Mouse (Mus musculus) liver, postnatal 0 days (tissue): ENCODE results near the gene Rftn1. TPM values are rescaled to one million over a fixed set of nuclear protein-coding genes. Genes with fewer than 3 reads are reported as not detected.

Source experiments
- ATAC-seq: fragments of 200-750 bp; cut with Nextera tagmentation; 2 replicates; pipeline ENCODE4 v1.8.0; 2017; ENCODE audit warnings: mild to moderate bottlenecking, moderate library complexity
- DNase-seq: peaks from one replicate; pipeline ENCODE4 v3.0.0-alpha.2; 2016
- H3K27ac ChIP-seq: fragments of 300-500 bp; sonication (generic); 2 replicates; pipeline ENCODE4 v1.5.1; 2014; ENCODE audit warnings: antibody characterized with exemption, moderate library complexity, mild to moderate bottlenecking, low read depth
- H3K27me3 ChIP-seq: fragments of 300-500 bp; sonication (generic); 2 replicates; pipeline ENCODE4 v1.6.1; 2014; ENCODE audit warnings: low read length, control low read depth, mixed read lengths; ENCODE audit not compliant: insufficient read depth
- H3K36me3 ChIP-seq: fragments of 300-500 bp; sonication (generic); replicated peaks from 2 replicates; pipeline ENCODE4 v1.6.1; 2014; ENCODE audit warnings: mild to moderate bottlenecking, control low read depth, low read length, moderate library complexity, mixed read lengths; ENCODE audit not compliant: insufficient read depth
- H3K4me1 ChIP-seq: fragments of 300-500 bp; sonication (generic); 2 replicates; pipeline ENCODE4 v1.6.1; 2014; ENCODE audit warnings: antibody characterized with exemption, mild to moderate bottlenecking, control low read depth; ENCODE audit not compliant: insufficient read depth
- H3K4me2 ChIP-seq: fragments of 300-500 bp; sonication (generic); 2 replicates; pipeline ENCODE4 v1.6.1; 2014; ENCODE audit warnings: low read depth, mild to moderate bottlenecking, low read length, moderate library complexity, mixed read lengths
- H3K4me3 ChIP-seq: fragments of 300-500 bp; sonication (generic); 2 replicates; pipeline ENCODE4 v1.5.1; 2014; ENCODE audit warnings: low read depth, low read length
- H3K9ac ChIP-seq: fragments of 300-500 bp; sonication (generic); replicated peaks from 2 replicates; pipeline ENCODE4 v1.6.1; 2014; ENCODE audit warnings: mild to moderate bottlenecking, moderate library complexity
- H3K9me3 ChIP-seq: fragments of 300-500 bp; sonication (generic); 2 replicates; pipeline ENCODE4 v1.6.1; 2016; ENCODE audit warnings: mild to moderate bottlenecking, control low read depth, low read length, mixed read lengths
- CTCF ChIP-seq: sonication (generic); IDR thresholded peaks from 2 replicates; pipeline ENCODE4 v1.5.1; 2016; ENCODE audit warnings: antibody characterized with exemption, low read depth
- EP300 ChIP-seq: IDR thresholded peaks from 2 replicates; pipeline ENCODE4 v1.6.1; 2016; ENCODE audit warnings: antibody characterized with exemption, low read depth, mild to moderate bottlenecking
- WGBS: fragments of 180-500 bp; shearing (Covaris S2); extraction: QIAGEN DNeasy Blood & Tissue Kit; methylation state at CpG from one replicate; pipeline ENCODE4 v1.1.7; 2014; ENCODE audit not compliant: insufficient replicate concordance; 5-methylcytosine and 5-hydroxymethylcytosine counted together
- polyA plus RNA-seq: library from polyadenylated mRNA; unstranded; fragments of >200 nt; fragmentation: Nextera tagmentation; extraction: Ambion mirVana; gene quantifications from 2 replicates; pipeline ENCODE4 v1.2.1, GENCODE M21; 2015

Gene Rftn1
- polyA plus RNA-seq = 5.0 and 6.0 TPM in 2 replicates

- no peaks in the 10 kb centered on the region for H3K36me3 ChIP-seq
- H3K4me3 ChIP-seq = peak within 1 kb of the TSS; percentile 66
- TF ChIP-seq EP300 = no peak
- TF ChIP-seq CTCF = no peak
- peak within 1 kb of the TSS; percentile 82 for H3K4me2 ChIP-seq
- DNase-seq (peak; percentile 66), ATAC-seq (peak; percentile 54)
- H3K4me1 ChIP-seq = peaks cover 4% of the 10 kb centered on the region; the same call in 1 of the 2 replicates
- peaks cover 27% of the 10 kb centered on the region for H3K27me3 ChIP-seq
- H3K9me3 ChIP-seq = no peaks in the 10 kb centered on the region
- peak within 1 kb of the TSS; percentile 69 for H3K9ac ChIP-seq
- 2% methylated on average over 55 of the region's 79 CpGs for WGBS
- H3K27ac ChIP-seq = peak within 1 kb of the TSS; percentile 44; the same call in 1 of the 2 replicates
These were observed at the start of gene Rftn1 for GRCm38 (mm10) chr17:50190131-50191015. Gene Rftn1, minus strand, starts transcription at chr17:50190674.

GRCm38 (mm10) chr17:50237818-50238610, 47.5 kb upstream of the Rftn1 start:
- 49% methylated on average over 11 of the region's 11 CpGs for WGBS
- Histone ChIP-seq H3K9me3 (no peaks in the 10 kb centered on the region), H3K4me1 (no peaks in the 10 kb centered on the region), H3K27me3 (no peaks in the 10 kb centered on the region), H3K9ac (no peak overlapping the region), H3K36me3 (no peaks in the 10 kb centered on the region), H3K4me2 (no peak overlapping the region), H3K4me3 (no peak overlapping the region), H3K27ac (no peak overlapping the region)
- TF ChIP-seq EP300 (no peak), CTCF (no peak)
- ATAC-seq = no peak
- DNase-seq = peak; percentile 8

- H3K27me3 ChIP-seq = no peaks in the 10 kb centered on the region
- H3K27ac ChIP-seq = no peak overlapping the region
- no peaks in the 10 kb centered on the region for H3K4me1 ChIP-seq
- peak; percentile 83 for DNase-seq
- no peak overlapping the region for H3K9ac ChIP-seq
- 6% methylated on average over 8 of the region's 8 CpGs for whole genome bisulfite sequencing
- H3K9me3 ChIP-seq = no peaks in the 10 kb centered on the region
- TF ChIP-seq EP300 (no peak), CTCF (peak; percentile 96)
- no peak overlapping the region for H3K4me3 ChIP-seq
- H3K36me3 ChIP-seq = no peaks in the 10 kb centered on the region
- ATAC-seq = no peak
- no peak overlapping the region for H3K4me2 ChIP-seq
These were observed 46.9 kb upstream of the Rftn1 start for GRCm38 (mm10) chr17:50237436-50237709.

- no peak for TF ChIP-seq EP300
- TF ChIP-seq CTCF = no peak
- 58% methylated on average over 9 of the region's 9 CpGs for WGBS
- no peaks in the 10 kb centered on the region for H3K9me3 ChIP-seq
These were observed 46.4 kb upstream of the Rftn1 start for GRCm38 (mm10) chr17:50236702-50237435.

DNA sequence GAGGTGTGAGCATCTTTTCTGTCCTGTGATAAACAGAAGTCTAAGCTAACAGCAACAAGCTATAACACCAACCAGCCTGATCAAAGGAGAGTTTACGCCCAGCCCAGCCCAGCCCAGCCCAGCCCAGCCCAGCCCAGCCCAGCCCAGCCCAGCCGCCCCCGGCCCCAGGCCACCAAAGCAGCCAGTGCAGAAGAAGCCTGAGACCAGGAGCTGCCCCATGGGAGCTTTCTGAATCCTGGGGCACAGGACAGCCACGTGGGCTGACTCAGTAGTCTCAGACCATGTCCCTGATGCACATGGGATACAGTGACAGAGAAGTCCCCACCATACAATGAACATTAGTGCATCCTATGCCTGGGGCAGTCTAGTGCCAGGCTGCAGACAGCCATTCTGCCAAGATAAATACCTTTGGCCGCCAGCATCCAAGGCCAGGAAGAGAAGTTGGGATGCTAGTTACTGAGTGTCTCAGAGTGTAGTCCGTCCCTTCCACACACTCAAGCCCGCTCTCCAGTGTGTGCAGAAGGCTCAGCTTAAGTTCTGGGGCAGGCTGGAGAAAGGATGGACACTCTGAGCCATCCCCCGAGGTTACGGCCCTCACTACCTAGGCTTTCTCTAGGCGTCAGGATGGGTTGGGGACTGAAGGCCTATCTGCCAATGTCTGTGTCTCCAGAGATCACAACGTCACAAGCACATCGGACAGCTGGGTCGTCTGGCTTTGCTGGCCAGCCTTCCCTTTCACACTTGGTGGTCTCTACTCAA, 45.6 kb upstream of the Rftn1 start:
- no peaks in the 10 kb centered on the region for H3K27me3 ChIP-seq
- ATAC-seq = no peak

More at GRCm38 (mm10) chr17:50236702-50237435, 46.4 kb upstream of the Rftn1 start:
- Histone ChIP-seq H3K4me2 (no peak overlapping the region), H3K9ac (no peak overlapping the region), H3K4me3 (no peak overlapping the region), H3K27me3 (no peaks in the 10 kb centered on the region), H3K36me3 (no peaks in the 10 kb centered on the region), H3K27ac (no peak overlapping the region), H3K4me1 (no peaks in the 10 kb centered on the region)
- DNase-seq (peak; percentile 8), ATAC-seq (no peak)

More for the DNA sequence above, 45.6 kb upstream of the Rftn1 start:
- Histone ChIP-seq H3K4me1 (no peaks in the 10 kb centered on the region), H3K36me3 (no peaks in the 10 kb centered on the region), H3K9me3 (no peaks in the 10 kb centered on the region), H3K4me3 (no peak overlapping the region), H3K4me2 (no peak overlapping the region), H3K27ac (no peak overlapping the region), H3K9ac (no peak overlapping the region)
- TF ChIP-seq CTCF = no peak
- TF ChIP-seq EP300 = no peak
- 71% methylated on average over 13 of the region's 13 CpGs for WGBS
- DNase-seq = peak; percentile 11
